Mouse (Mus musculus): ENCODE data around the gene Eps8. TPM values are rescaled to one million over a fixed set of nuclear protein-coding genes. Genes with fewer than 3 reads are reported as not detected.
A peak's percentile ranks its signal among the peaks of the same experiment; 100 is the strongest.

Eps8 gene
- polyA plus RNA-seq, 1 experiment from 2014 or later: 9.9 TPM

- ATAC-seq (ENCODE audit: low FRiP score): no peak
- Histone ChIP-seq H3K4me2 (no peak overlapping the region), H3K27me3 (no peaks in the 10 kb centered on the region), H3K4me3 (replicated peaks) (no peak overlapping the region), H3K4me1 (no peaks in the 10 kb centered on the region), H3K36me3 (replicated peaks) (no peaks in the 10 kb centered on the region), H3K9ac (no peak overlapping the region), H3K9me3 (no peaks in the 10 kb centered on the region), H3K27ac (no peak overlapping the region)
- WGBS: 76% methylated on average over 7 of the region's 7 CpGs
Measured at GRCm38 (mm10) chr6:137573897-137574296, 80.8 kb downstream of the Eps8 start.

GRCm38 (mm10) chr6:137570718-137571131, 84.0 kb downstream of the Eps8 start:
- WGBS: 74% methylated on average over 9 of the region's 9 CpGs
- no peak for ATAC-seq (ENCODE audit: low FRiP score)
- no peaks in the 10 kb centered on the region for H3K4me1 ChIP-seq
- no peak overlapping the region for H3K4me2 ChIP-seq
- no peak overlapping the region for H3K4me3 ChIP-seq (replicated peaks)
- no peaks in the 10 kb centered on the region for H3K36me3 ChIP-seq (replicated peaks)
- H3K27me3 ChIP-seq: no peaks in the 10 kb centered on the region
- H3K9ac ChIP-seq: no peak overlapping the region
- no peak overlapping the region for H3K27ac ChIP-seq
- no peaks in the 10 kb centered on the region for H3K9me3 ChIP-seq

DNA sequence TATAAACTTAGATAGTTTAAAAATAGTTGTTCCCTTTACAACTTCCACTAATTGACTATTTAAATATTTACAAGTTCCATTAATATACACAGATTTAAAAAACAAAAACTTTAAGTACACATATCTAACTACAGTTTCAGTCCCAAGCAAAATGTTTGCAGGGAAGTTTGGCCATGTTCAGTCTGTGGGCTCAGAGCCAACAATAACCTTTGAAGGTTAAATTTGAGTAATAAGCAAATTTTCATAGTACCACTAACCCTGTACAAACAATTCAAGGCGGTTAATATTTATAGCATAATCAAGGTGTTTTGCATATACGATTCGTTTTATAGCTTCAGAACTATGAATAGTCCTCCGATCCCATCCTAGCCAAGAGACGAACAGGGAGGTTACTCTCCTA, 84.7 kb downstream of the Eps8 start:
- H3K4me1 ChIP-seq: no peaks in the 10 kb centered on the region
- H3K9ac ChIP-seq: no peak overlapping the region
- H3K27me3 ChIP-seq: no peaks in the 10 kb centered on the region
- H3K4me3 ChIP-seq (replicated peaks): no peak overlapping the region
- no peak for ATAC-seq (ENCODE audit: low FRiP score)
- H3K27ac ChIP-seq: no peak overlapping the region
- no peak overlapping the region for H3K4me2 ChIP-seq
- H3K36me3 ChIP-seq (replicated peaks): no peaks in the 10 kb centered on the region
- whole genome bisulfite sequencing: 94% methylated on average over 5 of the region's 5 CpGs
- H3K9me3 ChIP-seq: no peaks in the 10 kb centered on the region

DNA sequence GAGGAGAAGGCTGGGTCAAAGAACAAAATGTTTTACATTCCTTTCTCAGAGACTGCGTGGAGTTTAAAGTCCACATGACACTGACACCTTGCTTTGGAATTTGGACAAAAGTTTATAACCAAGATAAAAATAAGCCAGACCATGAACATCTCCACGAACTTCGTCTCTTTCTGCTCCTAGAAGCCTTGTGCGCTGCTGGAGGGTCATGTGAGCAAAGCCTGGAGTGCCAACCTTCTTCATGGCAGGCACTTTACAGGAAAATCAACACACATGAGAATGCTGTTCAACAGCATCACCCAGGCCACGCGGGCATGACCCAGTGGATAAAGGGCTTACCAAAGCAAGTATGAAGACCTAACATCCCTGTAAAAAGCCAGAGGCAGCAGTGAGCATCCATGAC, 85.6 kb downstream of the Eps8 start:
- 91% methylated on average over 6 of the region's 6 CpGs for whole genome bisulfite sequencing
- ATAC-seq (ENCODE audit: low FRiP score): no peak
- no peak overlapping the region for H3K9ac ChIP-seq

GRCm38 (mm10) chr6:137565890-137566289, 88.8 kb downstream of the Eps8 start:
- no peaks in the 10 kb centered on the region for H3K27me3 ChIP-seq
- ATAC-seq (ENCODE audit: low FRiP score): no peak
- H3K27ac ChIP-seq: no peak overlapping the region
- H3K4me1 ChIP-seq: no peaks in the 10 kb centered on the region
- no peaks in the 10 kb centered on the region for H3K36me3 ChIP-seq (replicated peaks)
- no peak overlapping the region for H3K9ac ChIP-seq
- H3K4me2 ChIP-seq: no peak overlapping the region
- no peaks in the 10 kb centered on the region for H3K9me3 ChIP-seq
- no peak overlapping the region for H3K4me3 ChIP-seq (replicated peaks)
- WGBS: 91% methylated on average over 3 of the region's 3 CpGs

More for the DNA sequence above, 85.6 kb downstream of the Eps8 start:
- Histone ChIP-seq H3K27ac (no peak overlapping the region), H3K27me3 (no peaks in the 10 kb centered on the region), H3K9me3 (no peaks in the 10 kb centered on the region), H3K4me1 (no peaks in the 10 kb centered on the region), H3K4me2 (no peak overlapping the region), H3K4me3 (replicated peaks) (no peak overlapping the region), H3K36me3 (replicated peaks) (no peaks in the 10 kb centered on the region)

- no peak overlapping the region for H3K9ac ChIP-seq
- H3K27ac ChIP-seq: no peak overlapping the region
- no peak for ATAC-seq (ENCODE audit: low FRiP score)
- no peak overlapping the region for H3K4me2 ChIP-seq
- H3K9me3 ChIP-seq: no peaks in the 10 kb centered on the region
- no peak overlapping the region for H3K4me3 ChIP-seq (replicated peaks)
- no peaks in the 10 kb centered on the region for H3K36me3 ChIP-seq (replicated peaks)
- WGBS: 93% methylated on average over 6 of the region's 6 CpGs
- H3K27me3 ChIP-seq: no peaks in the 10 kb centered on the region
- peaks cover 4% of the 10 kb centered on the region for H3K4me1 ChIP-seq
Measured at GRCm38 (mm10) chr6:137565454-137565853, 89.2 kb downstream of the Eps8 start.

GRCm38 (mm10) chr6:137560358-137560859, 94.3 kb downstream of the Eps8 start:
- peak; percentile 67 for ATAC-seq (ENCODE audit: low FRiP score)
- H3K4me2 ChIP-seq: no peak overlapping the region
- no peak overlapping the region for H3K4me3 ChIP-seq (replicated peaks)
- H3K27ac ChIP-seq: 0 out of 2 replicates have a peak overlapping the region, but pooled peaks have one; percentile 13
- H3K4me1 ChIP-seq: peaks cover 10% of the 10 kb centered on the region
- H3K27me3 ChIP-seq: no peaks in the 10 kb centered on the region
- no peak overlapping the region for H3K9ac ChIP-seq
- 46% methylated on average over 12 of the region's 12 CpGs for whole genome bisulfite sequencing
- no peaks in the 10 kb centered on the region for H3K9me3 ChIP-seq
- H3K36me3 ChIP-seq (replicated peaks): no peaks in the 10 kb centered on the region

DNA sequence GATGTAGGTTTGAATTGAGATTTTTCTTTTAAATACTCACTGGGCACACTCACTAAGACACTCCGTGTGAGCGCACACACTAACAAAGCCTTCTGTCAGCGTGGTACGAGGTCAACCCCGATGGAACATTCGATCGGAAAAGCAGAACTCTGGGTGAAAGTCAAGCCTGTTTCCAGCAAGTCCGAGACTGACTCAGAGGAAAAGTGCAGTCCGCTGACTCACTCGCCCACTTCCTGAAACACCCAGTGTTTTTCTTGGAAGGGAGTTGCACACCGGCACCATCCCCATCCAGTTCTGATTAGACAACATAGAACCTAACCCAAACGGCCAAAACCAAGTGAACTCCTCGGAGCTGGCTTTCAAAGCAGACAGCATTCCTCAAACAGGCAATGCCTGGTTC, 95.8 kb downstream of the Eps8 start:
- Histone ChIP-seq H3K9ac (no peak overlapping the region), H3K4me3 (replicated peaks) (no peak overlapping the region), H3K27me3 (no peaks in the 10 kb centered on the region), H3K9me3 (no peaks in the 10 kb centered on the region), H3K4me1 (peaks cover 10% of the 10 kb centered on the region), H3K36me3 (replicated peaks) (no peaks in the 10 kb centered on the region), H3K27ac (no peak overlapping the region), H3K4me2 (no peak overlapping the region)
- ATAC-seq (ENCODE audit: low FRiP score): no peak
- WGBS: 84% methylated on average over 13 of the region's 13 CpGs

- H3K9ac ChIP-seq: no peak overlapping the region
- no peak overlapping the region for H3K27ac ChIP-seq
- H3K4me1 ChIP-seq: peaks cover 10% of the 10 kb centered on the region
- 88% methylated on average over 2 of the region's 2 CpGs for WGBS
- no peak overlapping the region for H3K4me3 ChIP-seq (replicated peaks)
- H3K4me2 ChIP-seq: no peak overlapping the region
- no peaks in the 10 kb centered on the region for H3K36me3 ChIP-seq (replicated peaks)
- H3K27me3 ChIP-seq: no peaks in the 10 kb centered on the region
- H3K9me3 ChIP-seq: no peaks in the 10 kb centered on the region
- ATAC-seq (ENCODE audit: low FRiP score): no peak
Measured at GRCm38 (mm10) chr6:137557671-137558070, 97.0 kb downstream of the Eps8 start.

GRCm38 (mm10) chr6:137557159-137557558, 97.5 kb downstream of the Eps8 start:
- no peak for ATAC-seq (ENCODE audit: low FRiP score)
- H3K9ac ChIP-seq: no peak overlapping the region
- H3K27me3 ChIP-seq: no peaks in the 10 kb centered on the region
- peaks cover 10% of the 10 kb centered on the region for H3K4me1 ChIP-seq
- no peak overlapping the region for H3K27ac ChIP-seq
- H3K9me3 ChIP-seq: no peaks in the 10 kb centered on the region
- 92% methylated on average over 4 of the region's 4 CpGs for WGBS
- no peak overlapping the region for H3K4me2 ChIP-seq
- H3K4me3 ChIP-seq (replicated peaks): no peak overlapping the region
- H3K36me3 ChIP-seq (replicated peaks): no peaks in the 10 kb centered on the region

GRCm38 (mm10) chr6:137556636-137557035, 98.0 kb downstream of the Eps8 start:
- Histone ChIP-seq H3K9ac (no peak overlapping the region), H3K9me3 (no peaks in the 10 kb centered on the region), H3K4me2 (no peak overlapping the region), H3K27me3 (no peaks in the 10 kb centered on the region), H3K36me3 (replicated peaks) (no peaks in the 10 kb centered on the region), H3K27ac (no peak overlapping the region), H3K4me1 (peaks cover 10% of the 10 kb centered on the region), H3K4me3 (replicated peaks) (no peak overlapping the region)
- ATAC-seq (ENCODE audit: low FRiP score): no peak
- 97% methylated on average over 5 of the region's 5 CpGs for WGBS

DNA sequence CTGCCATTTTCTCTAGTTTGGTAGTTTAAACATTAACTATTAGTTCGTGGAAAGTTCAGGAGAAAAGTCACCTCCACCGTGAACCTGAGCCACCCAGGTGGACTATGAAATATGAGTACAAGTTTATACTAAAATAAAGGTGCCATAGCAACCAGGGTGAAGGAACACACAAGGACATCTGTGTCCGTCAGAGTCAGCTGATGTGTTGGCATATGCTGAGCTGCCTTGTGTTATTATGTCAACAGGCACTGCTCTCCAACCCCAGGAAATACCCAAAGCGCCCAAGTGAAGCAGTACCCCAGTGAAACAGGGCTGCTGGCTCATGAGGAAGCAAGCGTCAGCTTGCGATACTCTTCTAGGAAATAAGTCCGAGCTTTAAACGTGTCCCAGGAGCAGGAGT, 104.5 kb downstream of the Eps8 start:
- no peaks in the 10 kb centered on the region for H3K4me1 ChIP-seq
- H3K36me3 ChIP-seq (replicated peaks): no peaks in the 10 kb centered on the region
- no peaks in the 10 kb centered on the region for H3K9me3 ChIP-seq
- no peak overlapping the region for H3K4me2 ChIP-seq
- H3K27me3 ChIP-seq: no peaks in the 10 kb centered on the region
- WGBS: 91% methylated on average over 8 of the region's 8 CpGs
- ATAC-seq (ENCODE audit: low FRiP score): no peak
- no peak overlapping the region for H3K27ac ChIP-seq
- no peak overlapping the region for H3K4me3 ChIP-seq (replicated peaks)
- no peak overlapping the region for H3K9ac ChIP-seq

DNA sequence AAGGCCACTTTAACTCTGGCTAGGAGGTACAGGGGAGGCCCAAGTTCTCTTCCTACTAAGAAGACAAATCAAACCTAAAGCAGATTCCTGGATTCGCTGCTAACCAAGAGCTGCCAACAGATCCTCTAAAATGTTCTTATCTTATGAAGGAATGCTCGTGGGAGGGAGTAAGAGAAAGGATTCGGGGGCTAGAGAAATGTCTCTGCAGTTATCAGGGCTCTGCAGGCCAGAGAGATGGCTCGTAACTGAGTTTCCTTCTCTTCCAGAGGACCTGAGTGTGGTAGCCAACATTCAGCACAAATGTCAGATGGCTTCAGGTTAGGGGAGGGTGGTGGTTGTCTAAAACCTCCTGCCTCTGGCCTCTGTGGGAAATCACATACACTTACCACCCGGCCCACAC, 106.1 kb downstream of the Eps8 start:
- Histone ChIP-seq H3K27ac (no peak overlapping the region), H3K4me2 (no peak overlapping the region), H3K4me1 (peaks cover 2% of the 10 kb centered on the region; the same call in 1 of the 2 replicates), H3K4me3 (replicated peaks) (no peak overlapping the region), H3K36me3 (replicated peaks) (no peaks in the 10 kb centered on the region), H3K9me3 (no peaks in the 10 kb centered on the region), H3K27me3 (peaks cover 2% of the 10 kb centered on the region; the same call in 1 of the 2 replicates), H3K9ac (no peak overlapping the region)
- WGBS: 84% methylated on average over 5 of the region's 5 CpGs
- ATAC-seq (ENCODE audit: low FRiP score): no peak
